Mouse (Mus musculus) hindbrain, embryonic 16.5 days (tissue): Measurements from ENCODE around the gene Nsun3. TPM values are rescaled to one million over a fixed set of nuclear protein-coding genes. Genes with fewer than 3 reads are reported as not detected.
"Not testable (repeated sequence)": the region's sequence is repeated elsewhere in the genome, so short reads cannot be mapped to it uniquely, and the experiment has no call there.

ENCODE experiments used
- ATAC-seq: fragments of 200-750 bp; cut with Nextera tagmentation; 2 replicates; pipeline ENCODE4 v1.8.0; 2017; ENCODE audit warnings: moderate TSS enrichment, moderate library complexity
- H3K27ac ChIP-seq: fragments of 300-500 bp; sonication (generic); 2 replicates; pipeline ENCODE4 v1.5.1; 2014; ENCODE audit warnings: low read depth, mild to moderate bottlenecking, control low read depth, low read length, moderate library complexity
- H3K27me3 ChIP-seq: fragments of 300-500 bp; sonication (generic); replicated peaks from 2 replicates; pipeline ENCODE4 v1.6.1; 2014; ENCODE audit warnings: low read length; ENCODE audit not compliant: control insufficient read depth, insufficient read depth
- H3K36me3 ChIP-seq: fragments of 300-500 bp; sonication (generic); 2 replicates; pipeline ENCODE4 v1.6.1; 2014; ENCODE audit warnings: mild to moderate bottlenecking, low read length, moderate library complexity, mixed read lengths; ENCODE audit not compliant: control insufficient read depth, insufficient read depth
- H3K4me1 ChIP-seq: fragments of 300-500 bp; sonication (generic); 2 replicates; pipeline ENCODE4 v1.6.1; 2014; ENCODE audit warnings: low read depth, low read length; ENCODE audit not compliant: control insufficient read depth, insufficient read depth
- H3K4me2 ChIP-seq: fragments of 300-500 bp; sonication (generic); 2 replicates; pipeline ENCODE4 v1.6.1; 2014; ENCODE audit warnings: mild to moderate bottlenecking, low read length, control low read depth, moderate library complexity
- H3K4me3 ChIP-seq: fragments of 300-500 bp; sonication (generic); 2 replicates; pipeline ENCODE4 v1.5.1; 2014; ENCODE audit warnings: mild to moderate bottlenecking, low read length, control low read depth, moderate library complexity
- H3K9ac ChIP-seq: fragments of 300-500 bp; sonication (generic); 2 replicates; pipeline ENCODE4 v1.6.1; 2014; ENCODE audit warnings: low read depth, mild to moderate bottlenecking, control low read depth, low read length, moderate library complexity
- H3K9me3 ChIP-seq: fragments of 300-500 bp; sonication (generic); 2 replicates; pipeline ENCODE4 v1.6.1; 2014; ENCODE audit warnings: mild to moderate bottlenecking, low read length, moderate library complexity; ENCODE audit not compliant: control insufficient read depth
- WGBS: fragments of 180-500 bp; shearing (Covaris S2); extraction: QIAGEN DNeasy Blood & Tissue Kit; methylation state at CpG from one replicate; pipeline ENCODE4 v1.1.7; 2014; 5-methylcytosine and 5-hydroxymethylcytosine counted together
- microRNA-seq: library from miRNA; unstranded; fragments of <30 nt; microRNA quantifications from one replicate; pipeline ENCODE4, GENCODE M21; 2017
- polyA plus RNA-seq: library from polyadenylated mRNA; unstranded; fragments of >200 nt; fragmentation: Nextera tagmentation; extraction: Ambion mirVana; gene quantifications from 2 replicates; pipeline ENCODE4 v1.2.1, GENCODE M21; 2015

Gene Nsun3
- polyA plus RNA-seq, 1 experiment from 2014 or later: 9.1 TPM

GRCm38 (mm10) chr16:62718255-62718654, 68.4 kb downstream of the Nsun3 start:
- not testable (repeated sequence) for H3K27ac ChIP-seq, H3K9me3 ChIP-seq, H3K27me3 ChIP-seq, H3K4me2 ChIP-seq, H3K4me1 ChIP-seq, H3K36me3 ChIP-seq, ATAC-seq, H3K4me3 ChIP-seq, H3K9ac ChIP-seq
- 85% methylated on average over 8 of the region's 11 CpGs for WGBS

- H3K4me3 ChIP-seq: no peak overlapping the region
- H3K9ac ChIP-seq: no peak overlapping the region
- WGBS: 61% methylated on average over 8 of the region's 8 CpGs
- H3K36me3 ChIP-seq: no peaks in the 10 kb centered on the region
- H3K4me1 ChIP-seq: no peaks in the 10 kb centered on the region
- no peak for ATAC-seq
- H3K27me3 ChIP-seq: no peaks in the 10 kb centered on the region
- no peak overlapping the region for H3K4me2 ChIP-seq
- no peaks in the 10 kb centered on the region for H3K9me3 ChIP-seq
- H3K27ac ChIP-seq: no peak overlapping the region
Observed at GRCm38 (mm10) chr16:62690436-62690835, 96.2 kb downstream of the Nsun3 start.

GRCm38 (mm10) chr16:62686073-62686472, 100.5 kb downstream of the Nsun3 start:
- no peak for ATAC-seq
- 40% methylated on average over 2 of the region's 2 CpGs for WGBS

GRCm38 (mm10) chr16:62685494-62685893, 101.1 kb downstream of the Nsun3 start:
- Histone ChIP-seq H3K9ac (no peak overlapping the region), H3K27me3 (no peaks in the 10 kb centered on the region), H3K4me1 (no peaks in the 10 kb centered on the region), H3K4me2 (no peak overlapping the region), H3K36me3 (no peaks in the 10 kb centered on the region), H3K9me3 (no peaks in the 10 kb centered on the region), H3K4me3 (no peak overlapping the region), H3K27ac (no peak overlapping the region)
- no peak for ATAC-seq
- WGBS: 76% methylated on average over 4 of the region's 4 CpGs

More at GRCm38 (mm10) chr16:62686073-62686472, 100.5 kb downstream of the Nsun3 start:
- no peak overlapping the region for H3K9ac ChIP-seq
- H3K4me2 ChIP-seq: no peak overlapping the region
- H3K27me3 ChIP-seq: no peaks in the 10 kb centered on the region
- no peaks in the 10 kb centered on the region for H3K4me1 ChIP-seq
- H3K9me3 ChIP-seq: no peaks in the 10 kb centered on the region
- no peak overlapping the region for H3K4me3 ChIP-seq
- no peak overlapping the region for H3K27ac ChIP-seq
- no peaks in the 10 kb centered on the region for H3K36me3 ChIP-seq

Small RNA genes lying within 50 kb of the gene (microRNA-seq; reads per million reads assigned to microRNA genes)
- gene Gm25986: not detected

Other genes with a start within 250 kb of the Nsun3 start
- gene Stx19, start 27.9 kb upstream of the Nsun3 start, polyA plus RNA-seq: 0.26 and 0.29 TPM in 2 replicates
- gene Arl13b, start 60.2 kb upstream of the Nsun3 start, polyA plus RNA-seq: 15.9 and 16.5 TPM in 2 replicates
- 10.1 and 11.6 TPM in 2 replicates for gene Pros1, start 67.5 kb upstream of the Nsun3 start, polyA plus RNA-seq